Comparison of ENCODE assay signal across 33 mouse cellular contexts in the genomic region with DNA sequence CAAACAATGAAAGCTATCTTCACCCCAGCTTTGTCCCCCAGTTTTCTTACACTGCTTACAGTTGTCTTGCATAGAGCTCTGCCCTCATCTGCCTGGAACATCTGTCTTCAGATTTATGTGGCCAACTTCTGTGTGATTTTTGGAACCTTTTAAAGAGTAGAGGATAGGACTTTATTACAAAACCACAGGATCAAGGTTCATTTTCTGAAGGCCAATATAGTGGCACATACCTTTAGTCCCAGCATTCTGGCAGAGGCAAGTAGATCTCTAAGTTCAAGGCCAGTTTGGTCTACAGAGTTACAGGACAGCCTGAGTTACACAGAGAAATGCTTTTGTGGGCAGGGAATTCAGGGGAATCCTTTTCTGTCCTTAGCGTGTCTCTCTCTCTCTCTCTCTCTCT.
"Had no signal": no experiment of that assay in that cellular context is flagged by ENCODE, and none has a peak within 500 bp of the region (broad histone marks: within the 10 kb centered on the region; RNA-seq: fewer than 3 reads in every experiment).

No protein-coding gene starts in this region.

- H3K9me3 ChIP-seq: heart, embryonic 10.5 days; heart, embryonic 12.5 days; heart, embryonic 13.5 days; heart, embryonic 15.5 days; hindbrain, embryonic 10.5 days; hindbrain, embryonic 12.5 days; hindbrain, embryonic 13.5 days; hindbrain, embryonic 15.5 days; intestine, embryonic 15.5 days; kidney, embryonic 15.5 days had no signal

- H3K4me2 ChIP-seq: heart, embryonic 12.5 days; heart, embryonic 13.5 days; heart, embryonic 15.5 days; hindbrain, embryonic 12.5 days; hindbrain, embryonic 13.5 days; hindbrain, embryonic 14.5 days; hindbrain, embryonic 15.5 days; intestine, embryonic 15.5 days; kidney, embryonic 15.5 days had no signal

- DNase-seq: heart, adult 2 months; heart, postnatal 10 days; heart, postnatal 14 days; heart, postnatal 36 days; heart, postnatal 4 days; kidney, adult 11 months; kidney, adult 18-20 months; kidney, adult 2 months; kidney, postnatal 10 days; kidney, postnatal 14 days; kidney, postnatal 25 days; kidney, postnatal 36 days; kidney, postnatal 4 days; layer of hippocampus, adult 9-11 months; layer of hippocampus, postnatal 36 days had no signal

- H3K36me3 ChIP-seq: heart, embryonic 10.5 days; heart, embryonic 12.5 days; heart, embryonic 13.5 days; heart, embryonic 15.5 days; hindbrain, embryonic 10.5 days; hindbrain, embryonic 12.5 days; hindbrain, embryonic 13.5 days; hindbrain, embryonic 15.5 days; intestine, embryonic 15.5 days; kidney, embryonic 15.5 days had no signal

- H3K4me3 ChIP-seq: heart, adult 2 months; heart, embryonic 10.5 days; heart, embryonic 12.5 days; heart, embryonic 13.5 days; heart, embryonic 15.5 days; hindbrain, embryonic 10.5 days; hindbrain, embryonic 12.5 days; hindbrain, embryonic 13.5 days; hindbrain, embryonic 15.5 days; intestine, embryonic 15.5 days; kidney, embryonic 15.5 days; layer of hippocampus, adult 2 months had no signal

- ATAC-seq: hindbrain, embryonic 16.5 days; hindbrain, postnatal 0 days; inflammation-experienced regulatory T-cells, adult 6 months; intestine, embryonic 15.5 days; intestine, embryonic 16.5 days; intestine, postnatal 0 days had no signal

- H3K27ac ChIP-seq: heart, adult 2 months; heart, embryonic 10.5 days; heart, embryonic 15.5 days; hindbrain, embryonic 10.5 days; hindbrain, embryonic 12.5 days; hindbrain, embryonic 13.5 days; hindbrain, embryonic 14.5 days; hindbrain, embryonic 15.5 days; hindbrain, postnatal 0 days; intestine, embryonic 15.5 days; kidney, embryonic 15.5 days; kidney, postnatal 0 days; layer of hippocampus, adult 2 months had no signal

- H3K27me3 ChIP-seq: heart, embryonic 12.5 days; heart, embryonic 15.5 days; hindbrain, embryonic 12.5 days; hindbrain, embryonic 15.5 days; intestine, embryonic 15.5 days; kidney, embryonic 15.5 days had no signal

- H3K9ac ChIP-seq: heart, embryonic 12.5 days; heart, embryonic 15.5 days; hindbrain, embryonic 12.5 days; hindbrain, embryonic 13.5 days; hindbrain, embryonic 14.5 days; hindbrain, embryonic 15.5 days; intestine, embryonic 15.5 days; kidney, embryonic 15.5 days had no signal
